In the genomic region with DNA sequence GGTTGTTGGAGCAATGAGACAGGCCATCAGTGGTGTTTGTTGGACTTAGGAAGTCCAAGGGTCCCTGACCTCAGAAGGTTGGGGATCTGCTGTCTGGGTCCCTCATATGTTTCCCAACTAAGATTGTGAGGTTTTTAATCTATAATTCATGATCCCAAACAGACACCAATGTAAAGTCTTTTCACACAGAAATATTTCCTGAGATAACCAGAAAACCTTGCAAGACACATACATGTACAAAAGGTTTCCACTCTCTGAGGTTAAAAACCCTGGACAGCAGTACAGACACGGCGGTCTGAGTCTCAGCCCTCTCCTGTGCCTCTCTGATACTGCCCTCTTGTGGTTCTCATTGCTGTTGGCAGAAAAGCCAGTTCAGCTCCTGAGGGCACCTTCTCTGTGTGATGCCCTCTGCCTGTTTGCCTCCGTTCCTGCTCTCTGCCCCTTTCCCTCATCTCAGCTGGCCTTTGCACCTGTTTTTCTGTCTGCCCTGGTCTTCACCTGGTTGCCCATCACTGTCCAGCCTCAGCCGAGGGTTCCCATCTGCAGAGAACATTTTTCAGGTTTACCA, we compare ENCODE assay signal across 8 mouse cellular contexts. TPM values are rescaled to one million over a fixed set of nuclear protein-coding genes. Genes with fewer than 3 reads are reported as not detected.
DNase-seq lines count a peak whose midpoint lies in the region; ATAC-seq and TF ChIP-seq lines count a peak whose summit lies in the region.

No protein-coding gene starts in this region.

- no peak overlapping the region for H3K27ac ChIP-seq in thymus, adult 2 months (ENCODE audit: control insufficient read depth, insufficient read depth, low read length)
- H3K27ac ChIP-seq in intestine, embryonic 15.5 days: no peak overlapping the region
- H3K27ac ChIP-seq in midbrain, embryonic 11.5 days (ENCODE audit: low read depth, low read length): no peak overlapping the region

- peak; percentile 56 for DNase-seq in thymus, adult 2 months
- DNase-seq in thymus, adult 18-20 months: no peak
- DNase-seq in cerebellum, adult 9-11 months: peak; percentile 40
- DNase-seq in gastrocnemius, adult 18-20 months (ENCODE audit: low spot score): peak; percentile 65
- DNase-seq in left cerebral cortex, postnatal 14 days (ENCODE audit: low spot score in 2 of 2): peak; percentile 71
- DNase-seq in midbrain, embryonic 11.5 days (ENCODE audit: low spot score, missing footprints): peak; percentile 91
- peak; percentile 48 for DNase-seq in right cerebral cortex, postnatal 4 days

- H3K9me3 ChIP-seq in intestine, embryonic 15.5 days: no peaks in the 10 kb centered on the region
- no peaks in the 10 kb centered on the region for H3K9me3 ChIP-seq in midbrain, embryonic 11.5 days (ENCODE audit: control insufficient read depth, low read length)

- peak; percentile 58; the same call in 1 of the 2 replicates for ATAC-seq in intestine, embryonic 15.5 days
- ATAC-seq in midbrain, embryonic 11.5 days (ENCODE audit: low FRiP score): peak; percentile 57; the same call in 1 of the 2 replicates

- TF ChIP-seq CTCF in thymus, adult 2 months (IDR thresholded peaks at IDR 0.05; ENCODE audit: borderline replicate concordance, control insufficient read depth, extremely low read depth, insufficient read depth, low read length, poor library complexity): peak; percentile 60; the same call in 1 of the 2 replicates

- no peaks in the 10 kb centered on the region for H3K27me3 ChIP-seq in thymus, adult 2 months (ENCODE audit: control insufficient read depth, insufficient read depth, low read length)
- H3K27me3 ChIP-seq in intestine, embryonic 15.5 days (replicated peaks): no peaks in the 10 kb centered on the region
- H3K27me3 ChIP-seq in midbrain, embryonic 11.5 days (ENCODE audit: control insufficient read depth, insufficient read depth, low read length): no peaks in the 10 kb centered on the region

- no peak overlapping the region for H3K4me3 ChIP-seq in thymus, adult 2 months (ENCODE audit: control insufficient read depth, insufficient read depth, low read length)
- H3K4me3 ChIP-seq in intestine, embryonic 15.5 days (replicated peaks): no peak overlapping the region
- H3K4me3 ChIP-seq in midbrain, embryonic 11.5 days (ENCODE audit: low read depth, low read length): no peak overlapping the region

- no peaks in the 10 kb centered on the region for H3K36me3 ChIP-seq in thymus, adult 2 months (ENCODE audit: control insufficient read depth, insufficient read depth, low read length)
- H3K36me3 ChIP-seq in intestine, embryonic 15.5 days: no peaks in the 10 kb centered on the region
- no peaks in the 10 kb centered on the region for H3K36me3 ChIP-seq in midbrain, embryonic 11.5 days (ENCODE audit: control insufficient read depth, insufficient read depth, low read length)

- H3K4me2 ChIP-seq in intestine, embryonic 15.5 days (replicated peaks): no peak overlapping the region
- H3K4me2 ChIP-seq in midbrain, embryonic 11.5 days: no peak overlapping the region

- H3K9ac ChIP-seq in intestine, embryonic 15.5 days: no peak overlapping the region
- no peak overlapping the region for H3K9ac ChIP-seq in midbrain, embryonic 11.5 days (ENCODE audit: low read length)

- no peaks in the 10 kb centered on the region for H3K4me1 ChIP-seq in thymus, adult 2 months (replicated peaks; ENCODE audit: control insufficient read depth, insufficient read depth, low read length)
- H3K4me1 ChIP-seq in intestine, embryonic 15.5 days (replicated peaks): no peaks in the 10 kb centered on the region
- no peaks in the 10 kb centered on the region for H3K4me1 ChIP-seq in midbrain, embryonic 11.5 days (ENCODE audit: control insufficient read depth, insufficient read depth, low read length)

- WGBS in thymus, adult 2 months: 15% methylated on average over 4 of the region's 4 CpGs
- 16% methylated on average over 4 of the region's 4 CpGs for WGBS in intestine, embryonic 15.5 days
- 26% methylated on average over 4 of the region's 4 CpGs for WGBS in midbrain, embryonic 11.5 days

- intact Hi-C loops in left cerebral cortex, postnatal 14 days (cut with DNase I): loop anchor here (1.0 to 10.0 kb wide), 3 partner anchors 118 to 575 kb away; partner anchors contain the start of gene Tomm5

- no peak for TF ChIP-seq POLR2A in thymus, adult 2 months (IDR thresholded peaks at IDR 0.05; ENCODE audit: control insufficient read depth, extremely low read depth, insufficient read depth, low read length, poor library complexity)

RNA-seq across cellular contexts. Expression of gene Trmt10b, which starts 16.9 kb away (rescaled TPM):
- 3.0 and 3.8 TPM in 2 replicates for polyA plus RNA-seq in thymus, adult 2 months (2012; rRNA removed)
- 1 to 10 TPM; 5.8 to 6.0 TPM for total RNA-seq in gastrocnemius, adult 18-20 months (2021)
- 13.0 and 13.7 TPM in 2 replicates for polyA plus RNA-seq in intestine, embryonic 15.5 days (2015; fragmentation: Nextera tagmentation; extraction: Ambion mirVana)
- 10 to 100 TPM; 11.4 to 16.9 TPM for total RNA-seq in left cerebral cortex, postnatal 14 days (2021)
- 20.5 and 25.4 TPM in 2 replicates for polyA plus RNA-seq in midbrain, embryonic 11.5 days (2014; fragmentation: Nextera tagmentation; extraction: Ambion mirVana)

Comparison
In these comparisons a context has a peak if more than half of its experiments do, and no peak if none do; other contexts are left out.
1. DNase-seq: peak in thymus, adult 2 months (single experiment), cerebellum, adult 9-11 months (single experiment), gastrocnemius, adult 18-20 months (single experiment), left cerebral cortex, postnatal 14 days (2 of 2), midbrain, embryonic 11.5 days (single experiment) and right cerebral cortex, postnatal 4 days (single experiment); none in thymus, adult 18-20 months (0 of 2).